Mouse (Mus musculus) heart, embryonic 14.5 days (tissue): Measurements from ENCODE around the gene Miga2. TPM values are rescaled to one million over a fixed set of nuclear protein-coding genes. Genes with fewer than 3 reads are reported as not detected.

Experiments
- ATAC-seq: fragments of 200-750 bp; cut with Nextera tagmentation; 2 replicates; pipeline ENCODE4 v1.8.0; 2017; ENCODE audit warnings: low read depth, moderate TSS enrichment; ENCODE audit not compliant: insufficient number of reproducible peaks, insufficient read depth, low FRiP score
- H3K27ac ChIP-seq, 2 experiments: fragments of 200-500 bp in 1 of 2; fragments of 300-500 bp in 1 of 2; sonication (generic) in 1 of 2; replicated peaks in 1 of 2; 2 replicates each; pipeline ENCODE4 v1.5.1; 2012 to 2014; ENCODE audit warnings: low read depth in 2 of 2, low read length in 2 of 2, control low read depth in 1 of 2, mild to moderate bottlenecking in 1 of 2, mixed read lengths in 1 of 2; ENCODE audit not compliant: control insufficient read depth in 1 of 2, insufficient read depth in 1 of 2
- H3K27me3 ChIP-seq: fragments of 300-500 bp; sonication (generic); 2 replicates; pipeline ENCODE4 v1.6.1; 2014; ENCODE audit warnings: mild to moderate bottlenecking, low read length, control low read depth; ENCODE audit not compliant: control insufficient read depth, insufficient read depth
- H3K36me3 ChIP-seq: fragments of 300-500 bp; sonication (generic); 2 replicates; pipeline ENCODE4 v1.6.1; 2014; ENCODE audit warnings: mild to moderate bottlenecking, control low read depth, low read length, mixed read lengths; ENCODE audit not compliant: control insufficient read depth, insufficient read depth
- H3K4me1 ChIP-seq, 2 experiments: fragments of 200-500 bp in 1 of 2; fragments of 300-500 bp in 1 of 2; sonication (generic) in 1 of 2; 2 replicates each; pipeline ENCODE4 v1.6.1; 2012 to 2014; ENCODE audit warnings: low read length in 2 of 2, control low read depth in 1 of 2, mixed read lengths in 1 of 2; ENCODE audit not compliant: control insufficient read depth in 2 of 2, insufficient read depth in 2 of 2
- H3K4me2 ChIP-seq: fragments of 300-500 bp; sonication (generic); 2 replicates; pipeline ENCODE4 v1.6.1; 2014; ENCODE audit warnings: mild to moderate bottlenecking, low read length
- H3K4me3 ChIP-seq, 2 experiments: fragments of 200-500 bp in 1 of 2; fragments of 300-500 bp in 1 of 2; sonication (generic) in 1 of 2; 2 replicates each; pipeline ENCODE4 v1.5.1; 2012 to 2014; ENCODE audit warnings: low read length in 2 of 2, mild to moderate bottlenecking in 2 of 2, control low read depth in 1 of 2, low read depth in 1 of 2, moderate library complexity in 1 of 2; ENCODE audit not compliant: control insufficient read depth in 1 of 2, insufficient read depth in 1 of 2
- H3K9ac ChIP-seq: fragments of 300-500 bp; sonication (generic); 2 replicates; pipeline ENCODE4 v1.6.1; 2014; ENCODE audit warnings: mild to moderate bottlenecking, low read length
- H3K9me3 ChIP-seq: fragments of 300-500 bp; sonication (generic); 2 replicates; pipeline ENCODE4 v1.6.1; 2016; ENCODE audit warnings: low read length, control low read depth; ENCODE audit not compliant: control insufficient read depth
- WGBS: fragments of 180-500 bp; shearing (Covaris S2); extraction: QIAGEN DNeasy Blood & Tissue Kit; methylation state at CpG from one replicate; pipeline ENCODE4 v1.1.7; 2014; 5-methylcytosine and 5-hydroxymethylcytosine counted together
- polyA plus RNA-seq: library from polyadenylated mRNA; unstranded; fragments of >200 nt; fragmentation: Nextera tagmentation; extraction: Ambion mirVana; gene quantifications from 2 replicates; pipeline ENCODE4 v1.2.1, GENCODE M21; 2014

The Miga2 gene
- polyA plus RNA-seq, 1 experiment from 2014 or later = 31.6 TPM

DNA sequence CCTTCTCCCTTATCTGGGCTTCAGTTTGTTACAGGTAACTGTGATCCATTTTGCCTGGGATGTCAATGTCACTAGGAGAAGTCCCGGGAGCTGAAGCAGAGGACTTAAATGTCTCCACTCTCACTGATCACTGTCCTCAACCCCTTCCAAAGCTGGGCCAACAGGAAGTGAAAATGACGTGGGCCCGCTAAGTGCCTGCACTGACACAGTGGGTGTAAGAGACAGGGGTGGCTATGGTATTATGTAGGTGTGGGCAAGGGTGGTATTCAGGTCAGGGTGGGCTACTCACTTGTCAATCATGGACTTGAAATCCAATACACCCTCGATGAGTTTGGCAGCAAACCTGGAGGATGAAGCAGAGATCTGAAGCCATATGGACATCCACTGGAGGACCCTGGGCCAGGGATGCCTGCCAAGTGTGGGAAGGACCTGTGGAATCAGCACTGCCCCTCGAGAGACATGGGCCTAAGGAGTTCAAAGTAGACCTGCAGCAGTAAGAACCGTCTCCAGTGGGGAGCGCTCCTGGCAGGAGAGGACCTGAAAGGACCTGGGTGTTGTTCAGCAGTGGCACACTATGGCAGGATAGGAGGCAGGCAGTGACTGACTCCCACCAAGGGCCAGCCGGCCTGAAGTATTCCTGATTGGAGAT lies 44.5 kb downstream of the Miga2 start:
- no peaks in the 10 kb centered on the region for H3K9me3 ChIP-seq
- WGBS = 78% methylated on average over 8 of the region's 8 CpGs
- peaks cover 95% of the 10 kb centered on the region for H3K36me3 ChIP-seq
- H3K27ac ChIP-seq = peak overlapping the region in 1 of 2 experiments; percentile 74; a peak in 1 of 4 replicates
- ATAC-seq = no peak
- H3K4me3 ChIP-seq = no peak overlapping the region
- no peak overlapping the region for H3K9ac ChIP-seq
- peaks cover 9 to 20% of the 10 kb centered on the region in 2 experiments for H3K4me1 ChIP-seq
- no peaks in the 10 kb centered on the region for H3K27me3 ChIP-seq
- no peak overlapping the region for H3K4me2 ChIP-seq

DNA sequence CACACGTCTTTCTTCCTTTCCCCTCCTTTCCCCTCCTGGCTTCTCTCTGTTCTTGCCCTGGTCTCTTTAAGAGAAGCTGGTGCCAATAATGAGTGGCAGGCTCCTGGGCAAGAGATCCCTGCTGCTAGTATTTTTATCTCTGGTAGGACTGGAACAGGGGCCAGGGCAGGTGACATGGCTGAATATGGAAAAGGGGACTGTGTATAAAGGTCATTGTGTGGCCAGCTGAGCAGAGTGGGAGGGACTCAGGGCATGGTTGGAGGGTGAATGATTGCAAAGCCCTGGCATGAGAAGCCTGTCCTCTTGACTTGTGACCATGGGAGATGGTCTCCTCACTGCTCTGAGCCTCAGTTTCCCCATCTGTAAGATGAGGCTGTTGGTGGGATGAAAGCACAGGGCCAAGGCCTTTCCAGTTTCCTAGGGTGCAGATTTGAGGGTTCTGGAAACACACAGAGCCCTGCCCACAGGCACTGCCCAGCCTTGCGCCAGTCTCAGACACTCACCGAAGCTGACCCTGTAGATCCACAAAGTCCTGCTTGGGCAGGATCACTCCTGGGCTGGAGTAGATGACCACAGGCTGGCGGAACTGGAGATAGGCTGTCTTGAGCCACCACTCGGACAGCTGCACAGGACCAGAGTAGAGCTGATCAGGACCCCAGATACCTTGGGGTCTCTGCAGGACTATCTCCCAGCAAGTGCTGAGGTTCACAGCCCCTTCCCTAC lies 45.6 kb downstream of the Miga2 start:
- peaks cover 85% of the 10 kb centered on the region for H3K36me3 ChIP-seq
- WGBS = 87% methylated on average over 5 of the region's 5 CpGs
- peaks cover 17 to 31% of the 10 kb centered on the region in 2 experiments for H3K4me1 ChIP-seq
- no peaks in the 10 kb centered on the region for H3K27me3 ChIP-seq
- H3K4me2 ChIP-seq = no peak overlapping the region
- peak overlapping the region; percentile 12 to 74; a peak in 3 of 4 replicates for H3K27ac ChIP-seq
- peak; percentile 68; the same call in 1 of the 2 replicates for ATAC-seq
- H3K9me3 ChIP-seq = no peaks in the 10 kb centered on the region
- peak overlapping the region; percentile 38; the same call in 1 of the 2 replicates for H3K9ac ChIP-seq
- no peak overlapping the region for H3K4me3 ChIP-seq

DNA sequence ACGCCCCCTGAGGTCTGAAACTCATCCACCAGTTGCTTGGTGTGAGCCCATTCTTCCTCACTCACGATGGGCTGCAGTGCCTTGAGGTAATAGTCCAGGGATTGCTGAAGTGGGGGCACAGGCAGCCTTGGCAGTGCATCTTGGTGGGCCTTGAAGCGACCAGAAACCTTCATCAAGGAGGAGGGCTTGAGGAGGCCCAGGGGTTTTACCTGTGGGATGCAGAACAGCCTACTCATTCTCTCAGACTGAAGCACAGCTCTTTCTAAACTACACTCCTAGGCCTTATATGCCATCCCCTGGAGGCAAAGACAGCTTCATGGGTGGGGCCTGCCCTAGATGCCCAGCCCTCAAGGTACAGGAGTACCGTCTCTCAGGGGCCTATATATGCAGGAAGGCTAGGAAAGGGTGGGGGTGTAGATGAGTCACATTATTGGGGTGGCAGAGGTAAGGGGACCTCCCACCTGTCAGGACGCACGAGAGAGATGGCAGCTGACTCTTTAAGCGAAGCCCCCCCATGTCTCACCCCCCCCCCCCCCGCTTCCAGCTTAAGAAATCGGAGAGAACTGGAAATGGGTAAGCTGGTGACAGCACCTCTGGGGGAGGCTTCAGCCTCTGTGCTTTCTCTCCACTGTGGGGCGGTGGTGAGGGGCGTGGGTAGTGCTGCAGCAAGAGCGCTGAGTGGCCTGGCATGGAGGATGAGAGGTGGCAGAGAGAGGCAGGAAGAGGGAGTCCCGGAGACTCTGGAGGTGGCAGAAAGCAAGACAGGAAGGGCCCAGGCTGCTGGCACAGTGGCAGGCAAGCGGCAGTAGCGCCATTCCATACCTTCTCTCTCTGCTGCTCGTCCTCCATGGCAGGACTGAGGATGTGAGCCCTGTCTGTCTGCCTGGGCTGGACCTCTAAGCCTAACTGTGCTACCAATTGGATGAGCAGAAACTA lies 49.3 kb downstream of the Miga2 start:
- Histone ChIP-seq H3K27me3 (no peaks in the 10 kb centered on the region), H3K9ac (no peak overlapping the region), H3K4me2 (0 out of 2 replicates have a peak overlapping the region, but pooled peaks have one; percentile 86), H3K4me3 (peak overlapping the region in 1 of 2 experiments; percentile 86; a peak in 1 of 4 replicates), H3K27ac (no peak overlapping the region), H3K4me1 (peaks cover 27 to 44% of the 10 kb centered on the region in 2 experiments), H3K9me3 (no peaks in the 10 kb centered on the region), H3K36me3 (peaks cover 48% of the 10 kb centered on the region)
- 81% methylated on average over 16 of the region's 16 CpGs for whole genome bisulfite sequencing
- no peak for ATAC-seq

DNA sequence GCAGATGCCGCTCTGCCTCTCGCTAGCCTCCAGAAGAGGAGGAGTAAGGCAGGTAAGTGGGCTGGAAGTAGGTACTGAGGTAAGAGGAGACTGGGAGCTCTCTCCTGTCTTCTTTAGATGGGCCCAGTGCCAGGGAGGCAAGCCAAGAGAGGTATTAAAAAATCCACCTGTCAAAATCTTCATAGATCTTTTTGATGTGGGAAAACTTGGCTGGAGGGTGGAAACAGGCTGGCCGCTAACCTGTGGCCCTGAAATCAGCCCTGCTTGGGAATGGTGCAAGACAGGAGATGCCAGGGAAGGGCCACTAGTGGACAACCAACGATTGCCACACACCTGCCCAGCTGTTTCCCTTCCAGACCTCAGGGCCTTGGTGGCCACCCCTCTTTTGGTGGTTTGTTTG lies 50.1 kb downstream of the Miga2 start:
- Histone ChIP-seq H3K27ac (no peak overlapping the region), H3K9ac (peak overlapping the region; percentile 95; the same call in 1 of the 2 replicates), H3K27me3 (no peaks in the 10 kb centered on the region), H3K4me3 (peak overlapping the region in 1 of 2 experiments; percentile 86; a peak in 2 of 4 replicates), H3K9me3 (no peaks in the 10 kb centered on the region), H3K4me1 (peaks cover 33 to 47% of the 10 kb centered on the region in 2 experiments), H3K36me3 (peaks cover 40% of the 10 kb centered on the region), H3K4me2 (peak overlapping the region; percentile 86)
- no peak for ATAC-seq
- WGBS = 87% methylated on average over 4 of the region's 4 CpGs

DNA sequence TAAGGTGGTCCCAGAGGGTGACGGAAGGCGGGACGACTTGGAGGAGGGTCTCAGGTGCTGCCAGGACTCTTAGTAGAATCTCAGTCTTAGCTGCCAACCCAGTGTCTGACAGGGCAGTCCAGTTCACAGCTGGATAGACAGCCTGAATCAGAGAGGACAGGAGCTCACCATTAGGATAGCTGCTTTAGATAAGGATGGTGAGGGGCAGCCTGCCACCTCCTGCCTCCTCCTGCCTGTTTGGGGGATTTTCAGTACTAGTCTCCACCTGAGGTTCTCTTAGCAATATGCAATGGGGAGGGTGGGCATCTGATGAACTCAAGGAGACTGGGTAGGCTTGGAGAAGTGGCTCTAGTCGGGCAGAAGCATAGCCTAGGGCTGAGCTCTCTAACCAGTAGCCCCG lies 50.6 kb downstream of the Miga2 start:
- Histone ChIP-seq H3K4me1 (peaks cover 29 to 49% of the 10 kb centered on the region in 2 experiments), H3K9ac (peak overlapping the region; percentile 95), H3K27ac (peak overlapping the region in 1 of 2 experiments; percentile 97; a peak in 2 of 4 replicates), H3K36me3 (peaks cover 34% of the 10 kb centered on the region), H3K9me3 (no peaks in the 10 kb centered on the region), H3K4me2 (peak overlapping the region; percentile 86), H3K4me3 (peak overlapping the region; percentile 86 to 88), H3K27me3 (no peaks in the 10 kb centered on the region)
- 45% methylated on average over 5 of the region's 5 CpGs for WGBS
- ATAC-seq = no peak

DNA sequence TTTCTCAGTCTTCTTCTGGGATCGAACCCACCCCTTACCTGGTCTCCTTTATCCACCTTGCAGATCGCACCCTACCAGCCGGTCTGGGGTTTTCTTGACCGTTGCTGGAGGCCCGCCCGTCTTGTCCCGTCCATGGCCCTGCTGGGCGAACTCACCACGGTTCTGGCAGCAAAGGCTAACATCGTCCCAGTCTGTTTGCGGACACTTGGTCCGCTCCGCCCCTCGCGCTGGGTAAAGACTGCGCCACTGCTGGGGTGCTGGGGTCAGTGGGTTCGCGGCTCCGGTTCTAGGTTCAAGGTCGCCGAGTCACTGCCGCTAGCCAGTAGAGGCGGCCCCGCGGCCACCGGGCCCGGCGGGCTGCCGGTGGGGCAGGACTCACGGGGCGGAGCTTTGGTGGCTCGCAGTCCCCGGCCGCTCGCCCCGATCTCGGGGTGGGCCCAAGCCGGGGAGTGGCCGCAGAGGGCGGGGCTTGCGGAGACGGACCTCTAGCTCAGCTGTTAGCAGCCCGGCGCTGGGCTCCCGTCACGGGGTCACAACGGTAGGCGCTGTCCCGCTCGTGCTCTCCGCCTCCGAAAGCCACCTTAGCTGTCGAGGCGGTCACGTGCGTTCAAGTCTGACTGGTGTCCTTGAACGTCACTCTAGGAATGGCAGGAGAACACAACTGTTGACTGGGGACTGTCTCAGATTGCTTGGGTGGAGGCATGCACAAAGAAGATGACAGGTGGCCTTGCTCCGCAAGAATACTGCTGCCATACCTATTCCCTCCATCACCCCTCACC lies 51.3 kb downstream of the Miga2 start, which contains the start of gene Crat:
TSS of gene Crat (minus strand) at position 657 of the 779 bp plus-strand sequence.
- Histone ChIP-seq H3K36me3 (peaks cover 27% of the 10 kb centered on the region), H3K4me1 (peaks cover 26 to 45% of the 10 kb centered on the region in 2 experiments)

More for the DNA sequence above, 51.3 kb downstream of the Miga2 start, which contains the start of gene Crat:
- ATAC-seq = peak; percentile 90
- Histone ChIP-seq H3K9ac (peak within 1 kb of the TSS; percentile 95), H3K4me2 (peak within 1 kb of the TSS; percentile 86), H3K9me3 (no peaks in the 10 kb centered on the region), H3K27ac (peak within 1 kb of the TSS; percentile 95 to 97), H3K27me3 (no peaks in the 10 kb centered on the region), H3K4me3 (peak within 1 kb of the TSS; percentile 86 to 88)
- WGBS = 1% methylated on average over 58 of the region's 58 CpGs
